Mouse (Mus musculus) cerebellum, postnatal 10 days (tissue): Measurements from ENCODE around the gene Krt26.

Experiments
- DNase-seq, 2 experiments: peaks; one replicate each; pipeline ENCODE4 v3.0.0; 2021; ENCODE audit warnings: mixed read lengths in 2 of 2

Krt26 gene

GRCm38 (mm10) chr11:99284011-99284410 is 53.8 kb downstream of the Krt26 start:
- DNase-seq, result peak; percentile 44 to 48

GRCm38 (mm10) chr11:99283334-99283733 is 54.4 kb downstream of the Krt26 start:
- peak in 1 of 2 experiments; percentile 19 for DNase-seq

GRCm38 (mm10) chr11:99281116-99281515 is 56.6 kb downstream of the Krt26 start:
- peak; percentile 32 to 49 for DNase-seq

DNA sequence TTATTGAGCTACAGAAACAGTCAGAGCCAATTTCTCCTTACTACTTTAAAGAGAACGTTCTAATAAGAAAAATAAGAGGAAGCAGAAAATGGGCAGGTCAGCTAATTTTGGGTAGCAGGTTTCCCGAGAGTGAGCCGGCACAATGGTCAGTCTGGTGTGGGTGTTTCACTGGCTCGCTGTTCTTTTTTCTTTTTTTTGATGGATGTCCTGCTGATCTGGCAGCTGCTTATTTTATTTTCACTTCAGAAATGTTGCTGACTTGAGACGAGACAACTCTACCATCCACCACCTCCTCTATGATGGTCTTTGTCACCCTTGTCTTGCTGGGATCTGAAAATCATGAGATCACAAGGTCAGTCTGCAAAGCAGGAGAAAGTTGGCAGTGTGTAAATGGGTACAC is 57.8 kb downstream of the Krt26 start:
- DNase-seq, result peak in 1 of 2 experiments; percentile 25
